Mouse (Mus musculus): ENCODE results near the gene Hspb9. TPM values are rescaled to one million over a fixed set of nuclear protein-coding genes. Genes with fewer than 3 reads are reported as not detected.
A peak's percentile ranks its signal among the peaks of the same experiment; 100 is the strongest.

The Hspb9 gene
- total RNA-seq, 2 experiments from 2014 or later, result not detected

DNA sequence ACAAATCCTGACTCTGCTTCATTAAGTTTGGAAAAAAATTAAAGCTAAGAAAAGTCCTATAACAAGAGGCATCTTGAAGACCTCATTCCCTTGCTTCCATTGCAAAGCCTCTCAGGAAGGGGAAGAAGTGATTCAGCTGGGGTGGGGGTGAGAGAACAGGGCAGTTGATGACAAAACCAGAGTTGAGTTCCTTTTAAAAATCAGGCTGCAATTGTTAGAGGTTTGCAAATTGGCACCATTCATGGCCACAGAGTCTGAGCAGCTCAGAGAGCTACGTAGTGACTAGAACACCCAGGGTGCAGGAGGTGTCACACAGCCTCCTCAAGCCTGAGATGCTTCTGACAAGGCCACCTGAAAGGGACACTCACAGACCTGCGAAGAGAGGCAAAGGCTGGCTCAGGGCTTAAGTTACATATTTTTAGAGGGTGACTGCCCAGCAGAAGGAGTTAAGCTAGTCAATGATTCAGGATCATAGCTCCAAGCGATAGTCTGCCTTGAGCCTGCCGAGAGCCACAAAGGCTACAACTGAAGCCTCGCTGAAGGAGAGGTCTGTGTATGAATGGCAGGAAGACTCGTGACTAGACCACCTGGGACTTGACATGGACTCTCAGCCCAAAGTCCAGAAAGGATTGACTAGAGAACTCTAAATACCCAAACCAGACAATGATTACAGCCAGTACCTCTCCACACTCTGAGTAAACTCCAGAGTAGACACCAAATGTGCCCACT lies 17.0 kb downstream of the Hspb9 start:
- DNase-seq, result no peak

GRCm38 (mm10) chr11:100735134-100735865 lies 21.6 kb downstream of the Hspb9 start:
- no peak for DNase-seq

GRCm38 (mm10) chr11:100735954-100736745 lies 22.5 kb downstream of the Hspb9 start:
- DNase-seq, result no peak

GRCm38 (mm10) chr11:100736746-100737080 lies 23.1 kb downstream of the Hspb9 start:
- no peak for DNase-seq

DNA sequence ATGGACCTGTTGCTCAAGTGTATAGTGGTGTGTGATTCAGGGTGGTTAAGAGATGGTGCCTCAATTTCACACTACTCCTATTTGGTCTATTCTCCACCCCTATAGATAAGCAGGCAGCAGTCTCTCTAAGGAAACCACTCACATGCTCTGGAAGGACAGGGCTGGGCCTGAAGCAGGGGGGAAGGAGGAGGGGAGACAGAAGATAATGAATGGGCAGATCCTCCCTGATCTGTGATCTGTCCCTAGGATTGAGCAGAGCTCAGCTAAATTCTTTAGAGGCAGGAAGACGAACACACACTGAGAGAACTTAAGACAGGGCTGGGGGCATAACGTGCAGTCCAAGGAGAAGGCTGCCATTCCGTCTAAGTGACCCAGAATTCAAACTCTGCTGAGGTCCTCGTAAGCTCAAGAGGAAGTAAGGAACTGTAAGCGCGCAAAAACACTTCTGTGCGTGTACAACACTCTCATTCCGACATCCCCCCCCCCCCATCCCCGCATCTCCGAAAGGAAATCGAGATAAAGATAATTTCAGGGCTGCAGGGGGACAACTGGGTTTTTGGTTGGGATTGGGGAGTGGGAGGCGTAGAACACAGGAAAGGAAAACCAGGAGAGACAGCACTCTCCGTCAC lies 23.6 kb downstream of the Hspb9 start:
- no peak for DNase-seq

GRCm38 (mm10) chr11:100738066-100738604 lies 24.5 kb downstream of the Hspb9 start, which contains the start of gene Rab5c:
Rab5c (minus strand) TSS chr11:100738215.
- DNase-seq, result peak; percentile 99

DNA sequence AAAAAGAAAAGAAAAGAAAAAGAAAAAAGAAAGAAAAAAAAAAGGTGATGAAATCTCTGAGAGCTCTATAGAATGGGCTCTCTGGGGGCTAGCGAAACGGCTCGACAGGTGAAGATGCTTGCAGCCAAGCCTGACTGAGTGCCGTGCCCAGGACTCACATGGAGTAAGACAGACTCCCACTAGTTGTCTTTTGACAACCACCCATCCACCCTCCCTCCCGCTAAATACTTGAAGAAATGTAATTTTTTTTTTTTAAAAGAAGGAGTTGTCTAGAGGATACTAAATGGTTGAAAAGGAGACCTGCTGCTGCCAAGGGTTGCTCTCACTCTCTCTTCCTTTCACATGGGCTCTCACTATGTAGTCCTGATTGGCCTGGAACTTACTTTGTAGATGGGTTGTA lies 25.1 kb downstream of the Hspb9 start:
- no peak for DNase-seq

DNA sequence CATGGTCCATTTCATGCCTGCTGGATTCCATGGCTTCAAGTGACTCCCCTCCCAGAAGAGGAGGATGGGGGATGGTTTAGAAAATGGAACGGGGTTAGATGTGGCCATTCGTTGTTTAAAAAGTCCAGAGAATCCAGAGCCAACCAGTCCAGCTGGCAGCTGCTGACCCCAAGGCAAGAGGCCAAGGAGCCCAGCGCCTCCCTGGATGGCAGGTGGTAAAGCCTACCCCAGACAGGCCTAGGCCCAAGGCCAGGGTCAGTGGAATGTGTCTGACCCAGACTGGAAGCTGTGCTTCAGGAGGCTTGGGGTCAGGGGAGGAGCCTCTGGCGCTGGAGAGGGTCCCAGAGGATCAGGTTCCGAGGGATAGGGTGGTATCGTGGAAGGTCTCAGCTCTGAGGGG lies 27.7 kb downstream of the Hspb9 start:
- DNase-seq, result peak; percentile 73

GRCm38 (mm10) chr11:100745085-100745484 lies 31.4 kb downstream of the Hspb9 start:
- DNase-seq, result no peak

GRCm38 (mm10) chr11:100746546-100746945 lies 32.9 kb downstream of the Hspb9 start:
- DNase-seq, result no peak

DNA sequence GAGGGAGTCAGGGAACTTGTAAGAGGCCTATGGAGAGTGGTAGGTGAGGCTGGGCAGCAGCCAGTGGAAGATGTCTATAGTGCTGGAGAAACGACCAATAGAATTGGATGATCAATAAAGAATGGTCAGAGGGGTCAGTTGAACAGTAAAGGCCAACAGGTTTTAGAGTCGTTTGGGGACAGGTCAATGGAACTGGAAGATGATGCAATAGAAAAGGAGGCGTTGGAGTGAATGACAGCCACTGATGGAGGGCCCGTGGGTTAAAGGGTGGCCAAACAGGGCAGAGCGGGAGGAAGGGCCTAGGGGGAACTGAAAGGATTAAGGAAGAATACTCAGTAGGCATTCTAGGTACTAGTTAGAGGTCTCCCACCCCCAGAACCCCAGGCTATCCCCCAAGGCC lies 33.5 kb downstream of the Hspb9 start:
- no peak for DNase-seq

DNA sequence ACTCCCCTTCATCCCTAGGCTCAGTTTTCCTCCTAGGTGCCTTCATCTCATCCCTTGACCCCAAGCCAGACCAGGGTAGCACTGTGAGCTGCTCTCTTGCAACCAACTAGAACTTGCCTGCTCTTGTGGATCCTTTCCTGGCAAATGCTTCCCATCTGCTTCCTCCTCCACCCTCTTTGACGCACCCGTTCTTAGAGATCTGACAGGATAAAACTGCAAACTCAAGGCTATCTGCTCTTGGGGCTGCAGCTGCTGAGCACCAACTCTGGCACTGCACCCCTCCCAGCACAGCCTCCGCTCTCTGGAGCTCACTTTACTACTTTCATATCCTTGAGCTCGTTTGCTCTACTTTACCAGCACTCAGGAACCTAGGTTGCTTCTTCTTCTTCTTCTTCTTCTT lies 35.0 kb downstream of the Hspb9 start:
- no peak for DNase-seq

GRCm38 (mm10) chr11:100749469-100749868 lies 35.8 kb downstream of the Hspb9 start:
- no peak for DNase-seq

DNA sequence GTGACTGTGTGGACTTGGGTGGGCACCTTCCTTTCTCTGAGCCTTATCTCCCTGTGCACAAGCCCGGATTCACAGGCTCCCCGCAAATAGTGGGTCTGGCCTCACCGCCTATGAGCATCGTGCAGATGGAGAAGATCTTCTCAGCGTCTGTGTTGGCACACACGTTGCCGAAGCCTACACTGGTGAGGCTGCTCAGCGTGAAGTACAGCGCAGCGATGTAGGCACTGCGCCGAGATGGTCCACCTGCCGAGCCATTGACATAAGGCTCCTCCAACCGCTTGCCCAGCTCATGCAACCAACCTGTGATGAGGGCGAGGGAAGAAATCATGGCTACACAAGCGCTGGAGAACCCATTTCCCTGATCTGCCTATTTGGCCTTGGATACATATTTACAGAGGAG lies 36.5 kb downstream of the Hspb9 start:
- no peak for DNase-seq

DNA sequence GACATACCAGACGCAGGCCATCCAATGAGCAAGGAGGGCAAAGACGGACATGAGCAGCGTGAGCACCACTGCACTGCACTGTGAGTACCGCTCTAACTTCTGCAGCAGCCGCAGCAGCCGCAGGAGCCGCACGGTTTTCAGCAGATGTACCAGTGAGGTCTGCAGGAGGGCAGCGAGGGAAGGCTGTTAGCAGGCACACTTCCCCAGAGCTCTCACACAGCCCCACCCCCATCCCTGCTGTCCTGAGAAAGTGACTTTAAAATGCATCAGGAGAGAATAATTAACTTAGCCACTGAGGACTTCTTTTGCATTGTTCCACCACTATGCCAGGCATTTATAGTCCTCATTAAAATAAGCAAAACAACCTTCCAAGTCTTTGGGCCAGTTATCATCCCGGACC lies 38.6 kb downstream of the Hspb9 start:
- no peak for DNase-seq

GRCm38 (mm10) chr11:100754021-100754692 lies 40.5 kb downstream of the Hspb9 start:
- DNase-seq, result no peak

DNA sequence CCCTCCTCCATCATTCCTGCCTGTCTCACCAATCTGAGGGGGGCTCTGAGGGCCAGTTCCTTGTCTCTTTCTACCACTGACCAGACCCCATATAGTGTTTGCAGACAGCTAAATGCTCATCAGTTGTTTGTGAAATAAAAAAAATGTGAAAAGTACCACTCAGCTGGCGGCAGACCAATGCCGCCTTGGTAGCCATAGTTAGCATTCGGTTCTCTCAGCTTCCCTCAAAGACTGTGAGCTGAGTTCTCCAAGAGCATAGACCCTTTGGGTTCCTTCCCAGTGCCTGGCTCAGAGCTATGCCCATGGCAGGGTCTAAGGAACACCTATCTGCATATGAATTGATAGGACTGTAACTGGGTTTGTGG lies 41.0 kb downstream of the Hspb9 start:
- DNase-seq, result no peak

GRCm38 (mm10) chr11:100756476-100756875 lies 42.8 kb downstream of the Hspb9 start:
- no peak for DNase-seq

DNA sequence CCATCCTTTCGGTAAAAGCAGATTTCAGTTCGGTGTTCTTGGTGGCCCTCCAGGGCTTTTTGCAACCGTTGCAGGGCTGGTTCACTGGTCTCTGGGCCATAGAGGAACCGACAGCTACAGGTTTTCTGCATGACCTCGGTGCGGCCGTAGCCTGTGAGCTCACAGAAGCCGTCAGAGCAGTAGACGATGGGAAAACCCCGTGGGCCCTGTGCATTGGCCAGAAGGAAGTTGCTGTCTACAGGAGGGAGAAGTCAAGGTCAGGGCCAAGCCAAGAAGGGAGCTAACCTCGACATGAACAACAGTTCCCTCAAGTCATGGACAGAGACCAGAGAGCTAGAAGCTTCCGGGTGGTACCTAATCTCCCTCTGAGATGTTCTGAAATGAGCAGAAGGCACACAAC lies 43.9 kb downstream of the Hspb9 start:
- no peak for DNase-seq

DNA sequence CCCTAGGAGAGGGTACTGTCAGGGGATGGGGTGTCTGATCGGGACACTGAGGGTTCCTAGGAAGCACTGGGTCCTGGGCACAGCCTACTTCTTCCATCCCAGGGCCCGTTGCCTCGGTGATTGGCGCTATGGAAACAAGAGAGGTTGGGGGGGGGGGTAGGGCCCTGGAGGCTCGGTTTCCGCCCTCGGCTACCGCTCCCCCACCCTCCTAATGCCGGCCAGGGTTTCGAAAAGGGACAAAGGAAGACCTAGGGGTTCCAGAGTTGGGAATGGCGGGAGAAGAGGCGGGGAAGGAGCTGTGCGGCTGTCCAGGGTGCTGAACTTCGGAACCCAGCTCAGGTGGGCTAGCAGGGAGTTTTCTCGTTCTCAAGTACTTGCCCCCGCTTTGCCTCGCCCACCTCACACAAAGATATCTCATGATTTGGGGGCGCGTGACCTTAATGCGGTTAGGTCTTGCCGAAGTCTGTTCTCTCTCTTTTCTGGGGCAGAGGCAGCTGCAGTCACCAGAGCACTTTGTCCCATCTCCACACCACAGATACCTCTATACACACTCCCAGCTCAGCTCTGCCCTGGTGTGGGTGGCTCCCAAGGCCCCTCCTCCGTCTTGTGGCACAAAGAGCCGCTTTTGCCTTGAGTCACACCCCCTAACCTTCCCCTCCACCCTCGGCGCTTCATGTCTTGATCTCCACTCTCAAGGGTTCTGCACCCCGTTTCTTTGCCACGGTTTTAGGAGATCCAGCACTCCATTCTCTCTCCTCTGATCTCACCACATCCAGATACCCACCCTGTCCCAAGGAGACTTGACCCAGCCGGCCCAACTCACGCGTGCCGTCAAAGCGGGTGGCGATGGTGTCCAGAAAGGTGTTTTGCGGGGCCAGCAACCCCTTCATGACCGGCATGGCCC lies 45.3 kb downstream of the Hspb9 start:
- DNase-seq, result no peak
